Mouse (Mus musculus) testis, adult 2 months (tissue): Measurements from ENCODE around the gene Hnrnpl.

Source experiments
- CTCF ChIP-seq: fragments of 200-500 bp; IDR thresholded peaks from 2 replicates; pipeline ENCODE4 v1.5.1; 2012; ENCODE audit warnings: low read depth, mild to moderate bottlenecking, inconsistent platforms, low read length, moderate library complexity; ENCODE audit not compliant: control insufficient read depth, insufficient read depth, insufficient replicate concordance
- POLR2A ChIP-seq: fragments of 200-500 bp; IDR thresholded peaks from 2 replicates; pipeline ENCODE4 v1.6.1; 2012; ENCODE audit warnings: low read depth, mild to moderate bottlenecking, inconsistent platforms, low read length, moderate library complexity; ENCODE audit not compliant: control insufficient read depth

DNA sequence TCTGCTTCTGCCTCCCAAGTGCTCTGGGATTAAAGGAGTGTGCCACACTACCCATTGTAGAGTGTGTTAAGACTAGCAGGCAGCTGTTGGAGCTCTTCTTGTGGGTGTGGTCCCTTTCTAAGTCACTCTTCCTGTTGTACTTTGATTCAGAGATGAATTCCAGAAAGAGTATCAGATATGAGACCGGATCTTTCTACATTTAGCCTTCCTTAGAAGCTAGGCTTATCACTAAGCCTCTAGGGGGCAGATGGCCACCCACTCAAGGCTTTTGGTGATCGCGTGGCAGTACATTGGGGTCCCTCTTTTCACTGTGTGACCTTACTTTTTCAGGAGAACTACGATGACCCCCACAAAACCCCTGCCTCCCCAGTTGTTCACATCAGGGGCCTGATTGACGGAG is 4.6 kb downstream of the Hnrnpl start:
- TF ChIP-seq POLR2A, result no peak
- TF ChIP-seq CTCF, result no peak
